In the genomic region with DNA sequence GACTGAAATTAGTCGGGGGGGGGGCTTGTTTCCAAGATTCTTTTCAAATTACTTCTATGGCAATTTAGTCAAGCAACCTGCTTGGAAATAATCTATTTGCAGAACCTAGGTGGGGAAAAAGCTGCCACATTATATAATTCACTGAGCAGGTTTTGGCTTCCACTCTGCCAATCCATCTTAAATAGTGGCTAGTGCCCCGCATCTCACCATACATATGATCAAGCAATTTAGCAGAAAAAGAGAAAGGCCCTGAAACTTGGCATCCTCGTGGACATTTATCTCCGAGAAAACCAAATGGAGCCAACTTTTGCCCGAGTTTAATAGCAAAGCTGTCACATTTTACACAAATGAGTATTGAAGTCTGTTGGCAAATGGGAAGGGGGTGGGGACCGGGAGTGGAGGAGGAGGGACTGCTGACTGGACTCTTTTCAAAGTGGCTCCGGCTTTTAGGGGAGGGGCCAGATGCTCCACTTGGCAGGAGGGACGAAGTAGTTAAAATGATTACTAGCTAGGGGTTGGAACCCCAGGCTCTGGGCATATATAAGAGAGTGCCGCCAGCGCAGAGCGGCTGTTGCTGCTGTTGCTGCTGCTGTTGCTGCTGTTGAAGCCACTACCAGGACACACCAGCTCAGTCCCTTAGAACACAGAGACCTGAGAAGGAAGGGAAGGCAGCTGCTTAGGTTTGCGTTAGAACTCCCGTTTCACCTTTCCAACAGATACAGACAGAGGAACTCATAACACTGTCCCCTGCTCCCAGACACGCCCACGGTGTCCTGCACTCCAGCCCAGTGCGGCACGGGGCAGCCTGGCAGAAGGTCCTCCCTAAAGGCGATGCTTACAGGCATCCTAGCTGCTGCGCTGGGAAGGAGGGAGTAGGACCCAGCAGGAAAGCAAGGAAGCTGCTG, we compare ENCODE assay signal across 8 mouse cellular contexts. TPM values are rescaled to one million over a fixed set of nuclear protein-coding genes. Genes with fewer than 3 reads are reported as not detected.
DNase-seq lines count a peak whose midpoint lies in the region; ATAC-seq and TF ChIP-seq lines count a peak whose summit lies in the region.

A gene (plus strand): TSS at position 567 of the 905 bp plus-strand sequence.

- peak; percentile 4 for DNase-seq in kidney, adult 2 months
- DNase-seq in kidney, adult 11 months, result no peak
- DNase-seq in adrenal gland, postnatal 25 days, result peak; percentile 15
- no peak for DNase-seq in spleen, adult 12 weeks (ENCODE audit: low spot score)

- no peaks in the 10 kb centered on the region for H3K9me3 ChIP-seq in embryonic facial prominence, embryonic 15.5 days (replicated peaks)
- H3K9me3 ChIP-seq in hindbrain, embryonic 16.5 days (ENCODE audit: control insufficient read depth, low read length), result no peaks in the 10 kb centered on the region
- H3K9me3 ChIP-seq in liver, embryonic 16.5 days (replicated peaks; ENCODE audit: control insufficient read depth, low read length), result no peaks in the 10 kb centered on the region
- no peaks in the 10 kb centered on the region for H3K9me3 ChIP-seq in stomach, embryonic 14.5 days (ENCODE audit: control insufficient read depth, low read depth, low read length)

- TF ChIP-seq CTCF in kidney, adult 2 months (conservative IDR thresholded peaks at IDR 0.05; ENCODE audit: insufficient read depth, insufficient read length, low read depth, low read length), result no peak

- H3K4me3 ChIP-seq in kidney, adult 2 months (ENCODE audit: insufficient read depth, low read depth, low read length), result no peak within 1 kb of the TSS
- H3K4me3 ChIP-seq in embryonic facial prominence, embryonic 15.5 days (replicated peaks), result peak within 1 kb of the TSS; percentile 49
- peak within 1 kb of the TSS; percentile 66 for H3K4me3 ChIP-seq in hindbrain, embryonic 16.5 days (ENCODE audit: low read length)
- no peak within 1 kb of the TSS for H3K4me3 ChIP-seq in liver, embryonic 16.5 days (ENCODE audit: low read depth, low read length)
- peak within 1 kb of the TSS; percentile 34 for H3K4me3 ChIP-seq in stomach, embryonic 14.5 days (ENCODE audit: low read depth, low read length)

- 10% methylated on average over 19 of the region's 19 CpGs for WGBS in kidney, adult 2 months
- 11% methylated on average over 19 of the region's 19 CpGs for WGBS in embryonic facial prominence, embryonic 15.5 days
- 8% methylated on average over 19 of the region's 19 CpGs for WGBS in hindbrain, embryonic 16.5 days
- WGBS in liver, embryonic 16.5 days (ENCODE audit: insufficient replicate concordance), result 13% methylated on average over 19 of the region's 19 CpGs
- 9% methylated on average over 19 of the region's 19 CpGs for WGBS in stomach, embryonic 14.5 days

- H3K9ac ChIP-seq in embryonic facial prominence, embryonic 15.5 days, result peak within 1 kb of the TSS; percentile 31
- H3K9ac ChIP-seq in hindbrain, embryonic 16.5 days (ENCODE audit: low read depth, low read length), result peak within 1 kb of the TSS; percentile 69
- no peak within 1 kb of the TSS for H3K9ac ChIP-seq in liver, embryonic 16.5 days (ENCODE audit: low read depth, low read length)
- 0 out of 2 replicates have a peak within 1 kb of the TSS, but pooled peaks have one; percentile 18 for H3K9ac ChIP-seq in stomach, embryonic 14.5 days (replicated peaks; ENCODE audit: low read depth, low read length)

- H3K4me2 ChIP-seq in embryonic facial prominence, embryonic 15.5 days (replicated peaks), result peak within 1 kb of the TSS; percentile 93
- H3K4me2 ChIP-seq in hindbrain, embryonic 16.5 days (ENCODE audit: low read length), result peak within 1 kb of the TSS; percentile 93
- peak within 1 kb of the TSS; percentile 17; the same call in 1 of the 2 replicates for H3K4me2 ChIP-seq in liver, embryonic 16.5 days (ENCODE audit: low read depth, low read length)
- peak within 1 kb of the TSS; percentile 79 for H3K4me2 ChIP-seq in stomach, embryonic 14.5 days (replicated peaks; ENCODE audit: low read depth, low read length)

- peak; percentile 78 for ATAC-seq in embryonic facial prominence, embryonic 15.5 days (ENCODE audit: insufficient number of reproducible peaks, low FRiP score, low TSS enrichment, low read depth)
- peak; percentile 92 for ATAC-seq in hindbrain, embryonic 16.5 days
- ATAC-seq in liver, embryonic 16.5 days (ENCODE audit: low read depth), result no peak
- ATAC-seq in stomach, embryonic 14.5 days (ENCODE audit: insufficient number of reproducible peaks, insufficient read depth, low FRiP score, low read depth), result peak; percentile 72

- no peaks in the 10 kb centered on the region for H3K36me3 ChIP-seq in kidney, adult 2 months (ENCODE audit: control insufficient read depth, insufficient read depth, low read length)
- H3K36me3 ChIP-seq in embryonic facial prominence, embryonic 15.5 days, result no peaks in the 10 kb centered on the region
- H3K36me3 ChIP-seq in hindbrain, embryonic 16.5 days (ENCODE audit: control insufficient read depth, insufficient read depth, low read length), result no peaks in the 10 kb centered on the region
- no peaks in the 10 kb centered on the region for H3K36me3 ChIP-seq in liver, embryonic 16.5 days (ENCODE audit: control insufficient read depth, insufficient read depth)
- H3K36me3 ChIP-seq in stomach, embryonic 14.5 days (ENCODE audit: control insufficient read depth, insufficient read depth, low read length), result no peaks in the 10 kb centered on the region

- TF ChIP-seq POLR2A in kidney, adult 2 months (IDR thresholded peaks at IDR 0.05; ENCODE audit: low read depth, low read length), result no peak

- no peaks in the 10 kb centered on the region for H3K27me3 ChIP-seq in kidney, adult 2 months (replicated peaks; ENCODE audit: control insufficient read depth, insufficient read depth, low read length)
- H3K27me3 ChIP-seq in embryonic facial prominence, embryonic 15.5 days, result no peaks in the 10 kb centered on the region
- no peaks in the 10 kb centered on the region for H3K27me3 ChIP-seq in hindbrain, embryonic 16.5 days (replicated peaks; ENCODE audit: control insufficient read depth, insufficient read depth, low read length)
- no peaks in the 10 kb centered on the region for H3K27me3 ChIP-seq in liver, embryonic 16.5 days (ENCODE audit: control insufficient read depth, insufficient read depth, low read depth, low read length)
- no peaks in the 10 kb centered on the region for H3K27me3 ChIP-seq in stomach, embryonic 14.5 days (ENCODE audit: control insufficient read depth, insufficient read depth, low read length)

- H3K27ac ChIP-seq in kidney, adult 2 months (ENCODE audit: insufficient read depth, low read depth, low read length), result no peak within 1 kb of the TSS
- peak within 1 kb of the TSS; percentile 24; the same call in 1 of the 2 replicates for H3K27ac ChIP-seq in embryonic facial prominence, embryonic 15.5 days (replicated peaks)
- H3K27ac ChIP-seq in hindbrain, embryonic 16.5 days (ENCODE audit: low read depth, low read length), result peak within 1 kb of the TSS; percentile 61
- no peak within 1 kb of the TSS for H3K27ac ChIP-seq in liver, embryonic 16.5 days (ENCODE audit: low read length)
- no peak within 1 kb of the TSS for H3K27ac ChIP-seq in stomach, embryonic 14.5 days (ENCODE audit: low read length)

- H3K4me1 ChIP-seq in kidney, adult 2 months (ENCODE audit: control insufficient read depth, insufficient read depth, low read length), result no peaks in the 10 kb centered on the region
- H3K4me1 ChIP-seq in embryonic facial prominence, embryonic 15.5 days, result 0 out of 2 replicates have a peak, but pooled peaks cover 11% of the 10 kb centered on the region
- H3K4me1 ChIP-seq in hindbrain, embryonic 16.5 days (ENCODE audit: control insufficient read depth, insufficient read depth, low read depth, low read length), result peaks cover 12% of the 10 kb centered on the region
- no peaks in the 10 kb centered on the region for H3K4me1 ChIP-seq in liver, embryonic 16.5 days (ENCODE audit: control insufficient read depth, low read depth, low read length)
- 0 out of 2 replicates have a peak, but pooled peaks cover 2% of the 10 kb centered on the region for H3K4me1 ChIP-seq in stomach, embryonic 14.5 days (ENCODE audit: control insufficient read depth, insufficient read depth, low read length)

RNA-seq across cellular contexts. Expression of the gene that starts here (rescaled TPM):
- polyA plus RNA-seq in kidney, adult 2 months (2012; rRNA removed), result 0.03 and 0.08 TPM in 2 replicates
- total RNA-seq in adrenal gland, postnatal 25 days (2021), result 0.30 TPM in 1 of 2 replicates, not detected in the other
- 54.1 and 56.3 TPM in 2 replicates for polyA plus RNA-seq in embryonic facial prominence, embryonic 15.5 days (2015; fragmentation: Nextera tagmentation; extraction: Ambion mirVana)
- polyA plus RNA-seq in hindbrain, embryonic 16.5 days (2015; fragmentation: Nextera tagmentation; extraction: Ambion mirVana), result 26.7 and 32.2 TPM in 2 replicates
- polyA plus RNA-seq in liver, embryonic 16.5 days (2015; fragmentation: Nextera tagmentation; extraction: Ambion mirVana), result 0.26 and 0.79 TPM in 2 replicates
- polyA plus RNA-seq in stomach, embryonic 14.5 days (2014; fragmentation: Nextera tagmentation; extraction: Ambion mirVana), result 21.4 and 23.9 TPM in 2 replicates

Comparison
In these comparisons a context has a peak if more than half of its experiments do, and no peak if none do; other contexts are left out.
1. RNA of the gene that starts here (polyA plus RNA-seq): 54.1 to 56.3 TPM in embryonic facial prominence, embryonic 15.5 days, 26.7 to 32.2 TPM in hindbrain, embryonic 16.5 days and 21.4 to 23.9 TPM in stomach, embryonic 14.5 days; 0.26 to 0.79 TPM in liver, embryonic 16.5 days and 0.03 to 0.08 TPM in kidney, adult 2 months; every median in the first group is over 10 times any median in the second.
2. Peak in DNase-seq in kidney, adult 2 months; RNA of the gene not detected or under 1 TPM.
3. Peak in DNase-seq in adrenal gland, postnatal 25 days; RNA of the gene not detected or under 1 TPM.
4. H3K27ac ChIP-seq: peak in embryonic facial prominence, embryonic 15.5 days (single experiment) and hindbrain, embryonic 16.5 days (single experiment); none in kidney, adult 2 months (single experiment), liver, embryonic 16.5 days (single experiment) and stomach, embryonic 14.5 days (single experiment).
5. H3K4me3 ChIP-seq: peak in embryonic facial prominence, embryonic 15.5 days (single experiment), hindbrain, embryonic 16.5 days (single experiment) and stomach, embryonic 14.5 days (single experiment); none in kidney, adult 2 months (single experiment) and liver, embryonic 16.5 days (single experiment).
6. H3K4me2 ChIP-seq: peak in every context shown above with its lines; median percentile 93 in embryonic facial prominence, embryonic 15.5 days; 93 in hindbrain, embryonic 16.5 days; 79 in stomach, embryonic 14.5 days; 17 in liver, embryonic 16.5 days.